Comparison of ENCODE assay signal across 8 mouse cellular contexts in the genomic region with DNA sequence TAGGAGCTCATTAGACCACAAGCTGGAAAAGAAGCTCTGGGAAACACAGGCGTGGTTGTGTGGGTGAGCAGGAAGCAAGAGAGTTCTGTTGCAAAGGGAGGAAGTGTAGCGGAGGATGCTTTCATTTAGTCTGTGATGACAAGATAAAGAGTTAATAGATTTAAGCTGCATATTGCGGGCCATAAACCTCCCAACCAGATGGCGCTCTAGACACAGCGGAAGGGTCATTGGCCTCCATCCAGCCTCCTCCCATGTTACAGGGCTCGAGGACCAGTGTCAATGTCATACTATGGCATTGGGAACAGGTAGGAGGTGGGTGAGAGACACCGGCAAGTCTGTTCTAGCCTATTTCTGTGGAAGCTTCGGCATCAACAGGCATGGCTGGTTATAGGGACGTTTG.
DNase-seq lines count a peak whose midpoint lies in the region; ATAC-seq lines count a peak whose summit lies in the region.

No protein-coding gene starts in this region.

- WGBS in midbrain, embryonic 14.5 days: 71% methylated on average over 9 of the region's 9 CpGs
- WGBS in midbrain, embryonic 16.5 days: 61% methylated on average over 9 of the region's 9 CpGs

- intact Hi-C loops in heart, postnatal 10 days (cut with DNase I): no loop called here
- intact Hi-C loops in heart, postnatal 25 days (cut with DNase I): no loop called here

- DNase-seq in heart, postnatal 10 days: peak; percentile 38 to 52
- no peak for DNase-seq in heart, postnatal 25 days (ENCODE audit: low spot score)
- peak; percentile 40 for DNase-seq in midbrain, embryonic 14.5 days
- DNase-seq in brain, adult 2 months (ENCODE audit: low read depth, low spot score): peak; percentile 41
- DNase-seq in retina, embryonic 14.5 days (ENCODE audit: low spot score): peak; percentile 22
- DNase-seq in urinary bladder, adult 2 months (ENCODE audit: low spot score): no peak
- DNase-seq in ovary, adult 18-20 months (ENCODE audit: low spot score): no peak

- no peaks in the 10 kb centered on the region for H3K36me3 ChIP-seq in midbrain, embryonic 14.5 days (ENCODE audit: control insufficient read depth, insufficient read depth, low read length)
- H3K36me3 ChIP-seq in midbrain, embryonic 16.5 days (ENCODE audit: control insufficient read depth, insufficient read depth, low read length): no peaks in the 10 kb centered on the region

- no peaks in the 10 kb centered on the region for H3K27me3 ChIP-seq in midbrain, embryonic 14.5 days (ENCODE audit: control insufficient read depth, insufficient read depth, low read length)
- H3K27me3 ChIP-seq in midbrain, embryonic 16.5 days (ENCODE audit: control insufficient read depth, insufficient read depth, low read depth, low read length): no peaks in the 10 kb centered on the region

- no peaks in the 10 kb centered on the region for H3K4me1 ChIP-seq in midbrain, embryonic 14.5 days (ENCODE audit: control insufficient read depth, insufficient read depth, low read length)
- H3K4me1 ChIP-seq in midbrain, embryonic 16.5 days (ENCODE audit: control insufficient read depth, insufficient read depth, low read length): no peaks in the 10 kb centered on the region

- no peak overlapping the region for H3K4me3 ChIP-seq in midbrain, embryonic 14.5 days (replicated peaks; ENCODE audit: low read depth, low read length)
- H3K4me3 ChIP-seq in midbrain, embryonic 16.5 days (ENCODE audit: low read depth, low read length): no peak overlapping the region

- no peak overlapping the region for H3K4me2 ChIP-seq in midbrain, embryonic 14.5 days (ENCODE audit: low read length)
- no peak overlapping the region for H3K4me2 ChIP-seq in midbrain, embryonic 16.5 days (ENCODE audit: low read length)

- H3K27ac ChIP-seq in midbrain, embryonic 14.5 days (replicated peaks; ENCODE audit: low read depth, low read length): no peak overlapping the region
- no peak overlapping the region for H3K27ac ChIP-seq in midbrain, embryonic 16.5 days (ENCODE audit: low read length)

- H3K9ac ChIP-seq in midbrain, embryonic 14.5 days (replicated peaks; ENCODE audit: low read length): no peak overlapping the region
- H3K9ac ChIP-seq in midbrain, embryonic 16.5 days (ENCODE audit: low read depth, low read length): no peak overlapping the region

- no peak for ATAC-seq in midbrain, embryonic 14.5 days (ENCODE audit: low FRiP score, low TSS enrichment)
- no peak for ATAC-seq in midbrain, embryonic 16.5 days

- H3K9me3 ChIP-seq in midbrain, embryonic 14.5 days (ENCODE audit: control insufficient read depth, low read length): no peaks in the 10 kb centered on the region
- H3K9me3 ChIP-seq in midbrain, embryonic 16.5 days (replicated peaks; ENCODE audit: control insufficient read depth, low read length, poor library complexity, severe bottlenecking): no peaks in the 10 kb centered on the region

Comparison
In these comparisons a context has a peak if more than half of its experiments do, and no peak if none do; other contexts are left out.
1. DNase-seq: peak in heart, postnatal 10 days (2 of 2), midbrain, embryonic 14.5 days (single experiment), brain, adult 2 months (single experiment) and retina, embryonic 14.5 days (single experiment); none in heart, postnatal 25 days (single experiment), urinary bladder, adult 2 months (single experiment) and ovary, adult 18-20 months (single experiment).